Mouse (Mus musculus) frontal cortex, postnatal 14 days (tissue): Measurements from ENCODE around the gene Psmb8.

Source experiments
- DNase-seq, 2 experiments: peaks; one replicate each; pipeline ENCODE4 v3.0.0; 2022; ENCODE audit warnings: low spot score in 2 of 2

Psmb8 gene

DNA sequence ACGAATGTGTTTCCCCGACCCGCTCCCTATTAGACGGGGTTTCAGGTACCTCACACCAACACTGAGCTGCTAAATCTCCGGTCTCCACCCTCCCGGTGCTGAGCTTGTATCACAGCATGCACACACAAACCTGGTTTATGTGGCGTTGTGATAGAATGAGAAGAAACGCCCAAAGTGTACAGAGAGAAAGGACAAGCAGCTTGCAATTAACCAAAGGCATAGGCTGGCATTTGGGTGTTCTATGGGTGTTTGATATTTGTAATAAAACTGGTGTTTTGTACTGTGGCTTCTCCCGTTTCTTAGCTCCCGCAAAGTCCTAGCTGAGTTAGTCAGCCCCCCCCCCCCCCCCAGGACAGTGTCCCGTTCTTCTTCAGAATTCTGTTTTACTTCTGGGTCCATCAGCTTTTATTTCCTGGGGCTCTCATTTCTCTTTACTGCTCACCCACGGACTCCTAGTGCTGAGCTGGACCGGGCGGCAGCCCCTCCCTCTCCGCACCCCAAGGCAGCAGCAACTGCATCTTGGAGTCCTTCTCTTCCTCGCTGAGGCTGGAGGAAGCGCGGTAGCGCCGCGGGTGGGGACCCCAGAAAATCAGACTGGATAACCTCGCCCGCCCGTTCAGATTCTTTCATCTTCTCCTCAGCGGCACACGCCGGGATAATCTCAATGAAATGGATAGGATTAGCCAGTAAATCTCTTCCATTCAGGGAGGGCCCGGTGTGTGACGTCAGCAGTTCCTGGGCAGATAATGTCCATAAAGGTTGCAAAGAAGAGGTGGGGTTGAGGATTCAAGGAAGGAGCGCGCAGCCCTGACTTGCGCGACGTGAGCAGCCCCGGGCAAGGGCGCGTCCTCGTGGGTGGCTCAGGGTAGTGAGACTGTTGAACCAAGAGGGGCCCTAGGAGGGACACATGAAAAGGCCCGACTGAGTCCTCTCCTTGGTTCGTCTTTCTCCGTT lies at the start of gene Psmb8:
Gene Psmb8, plus strand, starts transcription at position 781 of the 954 bp plus-strand sequence.
- DNase-seq = peak; percentile 78 to 82

- peak in 1 of 2 experiments; percentile 46 for DNase-seq
Observed at GRCm38 (mm10) chr17:34152923-34153322, 44.6 kb upstream of the Psmb8 start, which contains the start of gene H2-DMb1. Gene H2-DMb1 (plus strand): TSS chr17:34153072.

GRCm38 (mm10) chr17:34155534-34155933 lies 42.0 kb upstream of the Psmb8 start:
- no peak for DNase-seq

GRCm38 (mm10) chr17:34164202-34164895 lies 33.2 kb upstream of the Psmb8 start:
- no peak for DNase-seq

DNA sequence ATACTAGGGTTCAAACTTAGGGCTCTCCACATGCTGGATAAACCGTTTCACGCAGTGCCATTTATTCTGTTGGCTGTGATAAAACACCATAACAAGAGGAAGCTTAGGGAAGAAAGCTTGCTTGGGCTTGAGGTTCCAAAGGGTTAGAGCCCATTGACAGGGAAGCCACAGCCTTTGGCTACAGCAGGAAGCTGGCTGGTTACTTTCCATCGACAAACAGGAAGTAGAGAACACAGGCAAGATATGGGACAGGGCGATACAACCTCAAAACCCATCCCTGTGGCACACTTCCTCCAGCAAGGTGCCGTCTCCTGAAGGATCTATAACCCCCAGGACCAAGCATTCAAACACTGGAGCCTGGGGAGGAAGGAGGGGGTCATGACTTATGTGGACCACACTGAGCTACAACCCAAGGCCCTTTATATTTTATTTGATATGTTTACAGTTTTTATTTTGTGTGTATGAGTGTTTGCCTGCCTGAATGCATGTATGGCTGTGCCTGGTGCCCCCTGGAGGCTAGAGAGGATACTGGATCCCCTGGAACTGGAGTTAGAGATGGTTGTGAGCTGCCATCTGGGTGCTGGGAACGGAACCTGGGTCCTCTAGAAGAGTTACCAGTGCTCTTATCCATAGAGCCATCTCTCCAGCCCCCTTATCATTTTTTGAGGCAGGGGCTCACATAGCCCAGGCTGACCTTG lies 32.3 kb upstream of the Psmb8 start:
- no peak for DNase-seq

DNA sequence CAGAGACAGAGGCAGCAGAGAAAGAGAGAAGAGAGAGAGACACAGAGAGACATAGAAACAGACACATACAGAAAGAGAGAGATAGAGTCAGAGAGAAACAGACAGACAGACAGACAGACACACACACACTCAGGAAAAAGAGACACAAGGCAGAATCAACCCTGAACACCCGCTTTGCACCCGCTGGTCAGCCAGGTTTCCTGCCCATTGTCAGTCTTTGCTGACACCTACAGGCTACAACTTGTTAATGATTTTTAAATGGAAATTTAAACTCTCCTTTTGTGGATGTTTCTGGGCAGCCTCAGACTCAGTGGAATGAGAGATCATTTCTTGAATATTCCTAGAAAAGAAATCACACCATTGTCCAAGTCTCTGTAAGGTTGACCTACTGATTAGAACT lies 28.2 kb upstream of the Psmb8 start:
- no peak for DNase-seq

- no peak for DNase-seq
Observed at GRCm38 (mm10) chr17:34170487-34170876, 27.0 kb upstream of the Psmb8 start.

DNA sequence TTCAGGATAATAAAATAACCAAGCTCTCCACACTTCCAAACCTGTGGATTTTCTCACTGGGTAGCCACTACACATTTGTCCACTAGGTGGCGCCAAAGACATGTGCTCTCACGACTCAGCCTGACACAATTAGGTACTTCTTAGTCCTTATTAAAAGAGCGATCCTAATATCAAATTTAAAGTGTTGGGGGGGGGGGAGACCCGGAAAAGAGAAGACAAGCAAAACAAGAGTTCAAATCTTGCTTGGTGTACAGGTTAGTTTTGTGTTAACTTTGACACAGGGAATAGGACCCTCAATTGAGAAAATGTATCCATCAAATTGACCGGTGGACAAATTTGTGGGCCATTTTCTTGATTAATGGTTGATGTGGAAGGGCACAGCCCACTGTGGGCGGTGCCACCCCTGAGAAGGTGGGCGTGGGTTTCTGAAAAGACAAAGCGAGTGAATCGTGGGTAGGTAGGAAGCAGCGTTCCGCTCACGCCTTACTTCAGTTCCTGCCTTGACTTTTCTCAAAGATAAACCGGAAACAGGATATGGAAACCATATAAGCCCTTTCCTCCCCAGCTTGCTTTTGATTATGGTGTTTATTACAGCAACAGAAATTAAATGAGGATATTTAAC lies 26.5 kb upstream of the Psmb8 start:
- DNase-seq = peak; percentile 31 to 84

DNA sequence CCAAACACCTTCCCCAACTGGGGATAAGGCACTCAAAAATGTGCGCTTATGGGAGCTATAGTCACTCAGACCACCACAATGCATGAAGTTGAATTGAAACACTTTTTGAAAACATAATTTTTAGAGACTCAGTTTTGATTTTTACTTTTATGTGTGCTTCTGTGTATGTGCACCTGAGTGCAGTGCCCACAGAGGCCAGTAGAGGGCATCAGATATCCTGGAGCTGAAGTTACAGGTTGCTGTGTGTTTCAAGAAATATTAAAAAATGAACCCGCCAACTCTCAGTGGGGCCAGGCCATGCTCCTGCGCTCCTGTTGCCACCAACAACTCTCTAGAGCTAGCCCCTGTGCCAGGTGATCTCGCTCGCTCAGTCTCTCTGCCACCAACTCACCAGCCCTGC lies 25.0 kb upstream of the Psmb8 start:
- DNase-seq = no peak

DNA sequence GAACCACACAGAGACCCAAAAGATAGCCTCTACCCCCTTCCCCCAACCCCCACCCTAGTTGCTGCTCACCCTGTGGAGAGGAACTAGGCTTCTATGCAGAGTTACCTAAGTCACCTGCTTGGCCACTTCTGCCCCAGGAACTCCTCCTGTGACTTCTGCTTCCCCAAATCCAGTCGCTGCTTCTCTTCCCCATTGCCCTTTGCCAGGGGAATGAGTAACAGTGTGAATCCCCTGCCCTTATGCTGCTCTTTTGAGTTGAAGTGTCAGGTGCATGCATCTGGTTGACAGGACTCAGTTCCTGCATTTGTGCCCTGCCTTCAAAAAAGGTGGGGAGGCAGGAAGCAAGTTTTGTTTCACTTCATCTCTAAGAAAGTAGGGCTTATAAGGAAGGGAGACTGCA lies 23.4 kb upstream of the Psmb8 start:
- DNase-seq = no peak

- no peak for DNase-seq
Observed at GRCm38 (mm10) chr17:34177179-34177578, 20.3 kb upstream of the Psmb8 start.

DNA sequence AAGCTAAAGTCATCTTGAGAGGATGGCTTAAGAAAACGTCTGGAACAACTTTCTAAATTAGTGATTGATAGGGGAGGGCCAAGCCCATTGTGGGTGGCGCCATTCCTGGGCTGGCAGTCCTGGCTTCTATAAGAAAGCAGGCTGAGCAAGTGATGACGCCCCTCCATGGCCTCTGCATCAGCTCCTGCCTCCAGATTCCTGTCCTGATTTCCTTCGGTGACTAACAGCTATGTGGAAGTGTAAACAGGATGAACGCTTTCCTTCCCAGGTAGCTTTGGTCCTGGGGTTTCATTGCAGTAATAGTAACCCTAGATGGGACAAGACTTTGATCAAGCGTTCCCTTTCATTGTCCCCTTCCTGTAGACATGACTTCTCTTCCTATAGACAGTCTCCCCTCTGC lies 18.5 kb upstream of the Psmb8 start:
- no peak for DNase-seq

DNA sequence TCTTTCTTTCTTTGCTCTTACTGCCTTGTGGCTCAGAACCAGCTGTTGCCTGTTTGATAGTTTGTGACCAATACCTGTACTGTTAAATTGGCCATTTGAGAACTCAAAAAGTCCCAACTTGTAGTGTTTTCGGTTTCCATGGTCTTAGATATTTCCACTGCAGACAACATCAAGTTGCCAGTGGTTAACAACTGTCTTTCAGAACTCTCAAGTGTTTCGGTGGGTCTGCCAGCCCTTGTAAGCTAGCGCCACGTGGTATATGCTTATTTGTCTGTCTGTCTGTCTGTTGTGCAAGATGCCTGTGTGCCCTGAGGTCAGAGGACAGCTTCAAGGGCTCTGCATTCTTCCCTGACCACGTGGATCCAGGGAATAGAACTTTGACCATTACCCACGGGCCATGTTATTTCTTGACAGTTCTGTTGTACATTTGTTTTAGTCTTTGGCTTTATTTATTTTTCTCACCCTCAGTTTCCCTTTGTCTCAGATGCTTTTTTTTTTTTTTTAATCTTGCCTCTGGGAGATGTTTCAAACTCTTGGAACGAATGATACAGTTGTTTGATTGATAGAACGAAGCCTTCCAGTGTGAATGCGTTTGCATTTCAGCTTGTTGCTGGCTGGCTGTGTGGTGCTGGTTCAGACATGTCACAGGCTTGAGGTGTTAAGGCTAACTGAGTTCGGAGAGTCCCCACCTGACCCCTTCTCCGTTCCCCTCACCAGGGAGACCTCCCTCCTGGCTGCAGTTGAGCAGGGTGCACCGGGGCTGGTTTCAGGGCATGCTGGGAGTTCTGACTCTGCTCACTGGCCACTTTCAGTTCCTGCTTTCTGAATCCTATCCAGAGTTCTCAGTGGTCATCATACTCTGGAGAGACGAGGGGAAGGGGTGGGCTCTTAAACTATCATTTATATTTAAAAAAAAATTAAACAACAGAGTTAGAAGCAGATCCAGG lies 17.3 kb upstream of the Psmb8 start:
- no peak for DNase-seq

DNA sequence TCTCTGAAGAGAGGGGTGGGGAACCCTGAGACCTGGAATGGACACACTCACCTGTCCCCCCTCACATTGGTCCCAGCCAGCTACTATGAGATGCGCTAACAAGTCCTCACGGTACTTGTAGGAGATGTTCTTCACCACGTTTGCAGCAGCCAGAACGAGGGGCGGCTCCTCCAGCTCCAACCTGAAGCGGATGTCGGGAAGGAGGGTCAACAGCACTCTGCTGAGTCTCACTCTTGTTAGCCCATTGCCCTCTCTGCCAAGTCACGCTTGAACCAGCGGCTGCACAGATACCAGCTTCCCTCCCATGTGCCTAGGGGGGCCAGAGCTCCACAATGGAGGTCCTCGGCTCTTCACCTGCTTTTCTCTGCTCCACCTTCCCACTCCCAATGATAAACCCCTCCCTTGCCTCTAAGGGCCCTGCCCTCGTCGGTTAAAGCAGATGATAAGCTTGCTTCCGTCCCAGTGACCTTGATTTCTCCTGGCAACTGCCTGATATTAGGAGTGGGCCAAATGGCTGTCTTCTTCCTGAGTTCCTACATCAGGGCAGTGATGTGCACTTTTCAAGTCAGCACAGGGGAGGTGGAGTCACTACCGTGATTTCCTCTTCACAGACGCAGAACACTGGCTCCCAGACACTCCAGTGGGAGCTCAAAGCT lies 13.8 kb upstream of the Psmb8 start:
- DNase-seq = no peak

- no peak for DNase-seq
Observed at GRCm38 (mm10) chr17:34185526-34185925, 12.0 kb upstream of the Psmb8 start.

DNA sequence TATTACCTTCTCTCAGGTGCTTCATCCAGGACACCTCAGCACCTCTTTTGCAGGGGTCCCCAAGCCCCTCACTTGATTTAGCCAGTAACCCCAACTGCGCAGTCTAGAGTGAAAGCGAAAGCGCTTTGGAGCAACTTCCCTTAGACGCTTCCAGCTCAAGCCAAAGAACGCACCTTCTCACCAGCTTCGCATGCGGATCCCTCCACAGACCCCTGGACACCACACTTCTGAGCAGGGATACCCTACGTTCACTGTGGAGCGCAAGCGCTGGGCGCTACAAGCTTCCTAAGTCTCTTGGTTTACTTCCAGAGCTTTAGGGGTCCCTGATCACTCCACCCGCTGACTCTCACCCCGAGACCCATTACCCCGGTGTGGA lies 10.6 kb upstream of the Psmb8 start:
- DNase-seq = no peak

DNA sequence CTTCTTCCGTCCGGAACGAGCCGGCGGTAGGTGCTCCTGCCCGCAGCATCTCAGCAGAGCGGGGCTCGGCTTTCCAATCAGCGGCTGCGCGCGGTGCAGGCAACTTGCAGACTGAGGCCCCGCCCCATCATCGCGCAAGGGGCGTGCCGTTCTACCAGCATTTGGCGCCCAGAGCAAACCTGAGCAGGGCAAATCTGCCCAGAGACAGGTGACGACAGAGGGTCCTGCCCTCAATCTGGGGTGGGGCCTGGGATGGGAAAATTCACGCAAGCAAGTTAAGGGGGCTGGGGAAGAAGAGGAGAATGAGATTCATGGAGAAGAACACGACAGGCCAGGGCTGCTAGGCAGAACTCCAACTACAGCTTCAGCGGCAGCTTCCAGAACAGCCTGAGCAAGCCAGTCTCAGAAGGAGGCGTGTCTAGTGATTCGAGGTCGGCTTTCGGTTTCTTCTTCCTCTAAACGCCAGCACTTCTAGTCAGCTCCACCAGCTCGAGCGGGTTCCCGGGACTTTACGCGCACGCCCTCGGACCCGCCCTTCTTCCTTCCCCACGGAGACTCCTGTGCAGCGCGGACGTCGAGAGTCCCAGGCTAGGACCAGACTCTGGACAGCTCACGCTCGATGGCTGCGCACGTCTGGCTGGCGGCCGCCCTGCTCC lies 10.1 kb upstream of the Psmb8 start, which contains the start of the genes Tap1 and Psmb9:
Gene Tap1, plus strand, starts transcription at position 293 of the 656 bp plus-strand sequence.
Gene Psmb9, minus strand, starts transcription at position 504 of the 656 bp plus-strand sequence.
- peak; percentile 89 to 94 for DNase-seq

DNA sequence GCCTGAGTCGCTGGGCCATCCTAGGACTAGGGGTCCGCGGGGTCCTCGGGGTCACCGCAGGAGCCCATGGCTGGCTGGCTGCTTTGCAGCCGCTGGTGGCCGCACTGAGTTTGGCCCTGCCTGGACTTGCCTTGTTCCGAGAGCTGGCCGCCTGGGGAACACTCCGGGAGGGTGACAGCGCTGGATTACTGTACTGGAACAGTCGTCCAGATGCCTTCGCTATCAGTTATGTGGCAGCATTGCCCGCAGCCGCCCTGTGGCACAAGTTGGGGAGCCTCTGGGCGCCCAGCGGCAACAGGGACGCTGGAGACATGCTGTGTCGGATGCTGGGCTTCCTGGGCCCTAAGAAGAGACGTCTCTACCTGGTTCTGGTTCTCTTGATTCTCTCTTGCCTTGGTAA lies 9.5 kb upstream of the Psmb8 start:
- no peak for DNase-seq

DNA sequence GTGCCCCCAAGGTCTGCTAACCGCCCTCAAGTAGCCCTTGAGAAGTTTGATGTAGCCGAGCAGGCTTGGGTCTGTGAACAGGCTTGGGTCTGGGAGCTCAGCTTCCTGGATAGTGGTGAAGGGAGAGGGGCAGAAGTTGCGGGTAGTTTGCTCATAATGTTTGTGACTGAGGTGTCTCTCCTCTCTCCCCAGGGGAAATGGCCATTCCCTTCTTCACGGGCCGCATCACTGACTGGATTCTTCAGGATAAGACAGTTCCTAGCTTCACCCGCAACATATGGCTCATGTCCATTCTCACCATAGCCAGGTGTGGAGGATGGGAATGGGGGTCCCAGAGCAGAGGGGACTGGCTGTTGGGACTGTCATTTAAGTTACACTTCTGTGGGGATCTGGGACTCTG lies 8.5 kb upstream of the Psmb8 start:
- no peak for DNase-seq
